Mouse (Mus musculus): ENCODE measurements at regions not wholly inside any gene's neighbourhood (a gene's known extent, or its start where the extent isn't known, plus 50 kb on each side); places are given as distances from the start of the nearest gene placed in this dataset.
A peak's percentile ranks its signal among the peaks of the same experiment; 100 is the strongest.

- no peak overlapping the region for H3ac ChIP-seq (ENCODE audit: control insufficient read depth, insufficient read length)
- no peak overlapping the region for H3K4me2 ChIP-seq (ENCODE audit: low read depth)
- TF ChIP-seq MAX (IDR thresholded peaks at IDR 0.05; ENCODE audit: low read depth) (no peak), CEBPB (IDR thresholded peaks at IDR 0.05; ENCODE audit: insufficient read depth, poor library complexity, severe bottlenecking) (no peak), TCF3 (IDR thresholded peaks at IDR 0.05; ENCODE audit: insufficient read length, low read depth) (no peak), MYOD1 (IDR thresholded peaks at IDR 0.05; ENCODE audit: control insufficient read depth in 1 of 3, insufficient read length in 2 of 3, low read depth in 2 of 3) (no peak), E2F4 (IDR thresholded peaks at IDR 0.05; ENCODE audit: insufficient read depth) (no peak), MYOG (IDR thresholded peaks at IDR 0.05; ENCODE audit: control insufficient read depth in 1 of 3, insufficient read depth in 1 of 3, insufficient read length in 2 of 3, low read depth in 2 of 3) (no peak), USF1 (IDR thresholded peaks at IDR 0.05; ENCODE audit: low read depth) (no peak), POLR2AphosphoS2 (IDR thresholded peaks at IDR 0.05; ENCODE audit: insufficient read length, low read depth) (no peak), TCF12 (IDR thresholded peaks at IDR 0.05; ENCODE audit: insufficient read depth, poor library complexity, severe bottlenecking) (no peak), REST (IDR thresholded peaks at IDR 0.05; ENCODE audit: insufficient read depth, insufficient read length) (no peak), POLR2A (IDR thresholded peaks at IDR 0.05; ENCODE audit: insufficient read length, low read depth) (no peak), SRF (IDR thresholded peaks at IDR 0.05; ENCODE audit: control insufficient read depth, insufficient read length, low read depth) (no peak)
- H3K36me3 ChIP-seq (ENCODE audit: control insufficient read depth, insufficient read depth): no peaks in the 10 kb centered on the region
- H3K79me2 ChIP-seq (ENCODE audit: control insufficient read depth, insufficient read depth): no peaks in the 10 kb centered on the region
- H3K27me3 ChIP-seq (ENCODE audit: control insufficient read depth, insufficient read depth, insufficient read length): no peaks in the 10 kb centered on the region
- H3K4me3 ChIP-seq: no peak overlapping the region
Observed at GRCm38 (mm10) chr16:15237836-15238235, 79.4 kb upstream of the Gm21897 start.

GRCm38 (mm10) chr16:15238449-15238848 lies 78.8 kb upstream of the Gm21897 start:
- Histone ChIP-seq H3K4me2 (ENCODE audit: low read depth) (no peak overlapping the region), H3ac (ENCODE audit: control insufficient read depth, insufficient read length) (no peak overlapping the region), H3K4me3 (no peak overlapping the region), H3K79me2 (ENCODE audit: control insufficient read depth, insufficient read depth) (no peaks in the 10 kb centered on the region), H3K36me3 (ENCODE audit: control insufficient read depth, insufficient read depth) (no peaks in the 10 kb centered on the region), H3K27me3 (ENCODE audit: control insufficient read depth, insufficient read depth, insufficient read length) (no peaks in the 10 kb centered on the region)
- TF ChIP-seq MAX (IDR thresholded peaks at IDR 0.05; ENCODE audit: low read depth): no peak
- no peak for TF ChIP-seq CEBPB (IDR thresholded peaks at IDR 0.05; ENCODE audit: insufficient read depth, poor library complexity, severe bottlenecking)
- no peak for TF ChIP-seq E2F4 (IDR thresholded peaks at IDR 0.05; ENCODE audit: insufficient read depth)
- no peak for TF ChIP-seq POLR2AphosphoS2 (IDR thresholded peaks at IDR 0.05; ENCODE audit: insufficient read length, low read depth)

- Histone ChIP-seq H3ac (ENCODE audit: control insufficient read depth, insufficient read length) (no peak overlapping the region), H3K36me3 (ENCODE audit: control insufficient read depth, insufficient read depth) (no peaks in the 10 kb centered on the region), H3K79me2 (ENCODE audit: control insufficient read depth, insufficient read depth) (no peaks in the 10 kb centered on the region), H3K4me3 (no peak overlapping the region), H3K27me3 (ENCODE audit: control insufficient read depth, insufficient read depth, insufficient read length) (no peaks in the 10 kb centered on the region), H3K4me2 (ENCODE audit: low read depth) (peak overlapping the region; percentile 2)
- TF ChIP-seq TCF12 (IDR thresholded peaks at IDR 0.05; ENCODE audit: insufficient read depth, poor library complexity, severe bottlenecking): no peak
Observed at GRCm38 (mm10) chr16:15250186-15250585, 67.1 kb upstream of the Gm21897 start.

- peak overlapping the region; percentile 62 for H3K4me2 ChIP-seq (ENCODE audit: low read depth)
- TF ChIP-seq MYOG (IDR thresholded peaks at IDR 0.05; ENCODE audit: control insufficient read depth in 1 of 3, insufficient read depth in 1 of 3, insufficient read length in 2 of 3, low read depth in 2 of 3) (peak in 1 of 3 experiments; percentile 16), POLR2AphosphoS2 (IDR thresholded peaks at IDR 0.05; ENCODE audit: insufficient read length, low read depth) (no peak), MYOD1 (IDR thresholded peaks at IDR 0.05; ENCODE audit: control insufficient read depth in 1 of 3, insufficient read length in 2 of 3, low read depth in 2 of 3) (peak in 1 of 3 experiments; percentile 40), CEBPB (IDR thresholded peaks at IDR 0.05; ENCODE audit: insufficient read depth, poor library complexity, severe bottlenecking) (no peak), REST (IDR thresholded peaks at IDR 0.05; ENCODE audit: insufficient read depth, insufficient read length) (no peak), E2F4 (IDR thresholded peaks at IDR 0.05; ENCODE audit: insufficient read depth) (no peak), TCF12 (IDR thresholded peaks at IDR 0.05; ENCODE audit: insufficient read depth, poor library complexity, severe bottlenecking) (no peak), MAX (IDR thresholded peaks at IDR 0.05; ENCODE audit: low read depth) (no peak), TCF3 (IDR thresholded peaks at IDR 0.05; ENCODE audit: insufficient read length, low read depth) (no peak), USF1 (IDR thresholded peaks at IDR 0.05; ENCODE audit: low read depth) (no peak), SRF (IDR thresholded peaks at IDR 0.05; ENCODE audit: control insufficient read depth, insufficient read length, low read depth) (no peak), POLR2A (IDR thresholded peaks at IDR 0.05; ENCODE audit: insufficient read length, low read depth) (no peak)
- H3K36me3 ChIP-seq (ENCODE audit: control insufficient read depth, insufficient read depth): no peaks in the 10 kb centered on the region
- no peak overlapping the region for H3K4me3 ChIP-seq
- H3K79me2 ChIP-seq (ENCODE audit: control insufficient read depth, insufficient read depth): no peaks in the 10 kb centered on the region
- H3K27me3 ChIP-seq (ENCODE audit: control insufficient read depth, insufficient read depth, insufficient read length): no peaks in the 10 kb centered on the region
- H3ac ChIP-seq (ENCODE audit: control insufficient read depth, insufficient read length): no peak overlapping the region
Observed at GRCm38 (mm10) chr16:15251686-15252085, 65.6 kb upstream of the Gm21897 start.

- H3K79me2 ChIP-seq (ENCODE audit: control insufficient read depth, insufficient read depth): no peaks in the 10 kb centered on the region
Observed at GRCm38 (mm10) chr16:15252666-15253347, 64.5 kb upstream of the Gm21897 start.

More at GRCm38 (mm10) chr16:15252666-15253347, 64.5 kb upstream of the Gm21897 start:
- no peaks in the 10 kb centered on the region for H3K36me3 ChIP-seq (ENCODE audit: control insufficient read depth, insufficient read depth)
- H3K27me3 ChIP-seq (ENCODE audit: control insufficient read depth, insufficient read depth, insufficient read length): no peaks in the 10 kb centered on the region
- H3ac ChIP-seq (ENCODE audit: control insufficient read depth, insufficient read length): no peak overlapping the region
- TF ChIP-seq TCF3 (IDR thresholded peaks at IDR 0.05; ENCODE audit: insufficient read length, low read depth) (no peak), MYOD1 (IDR thresholded peaks at IDR 0.05; ENCODE audit: control insufficient read depth in 1 of 3, insufficient read length in 2 of 3, low read depth in 2 of 3) (no peak), MAX (IDR thresholded peaks at IDR 0.05; ENCODE audit: low read depth) (no peak), E2F4 (IDR thresholded peaks at IDR 0.05; ENCODE audit: insufficient read depth) (no peak), REST (IDR thresholded peaks at IDR 0.05; ENCODE audit: insufficient read depth, insufficient read length) (no peak), CEBPB (IDR thresholded peaks at IDR 0.05; ENCODE audit: insufficient read depth, poor library complexity, severe bottlenecking) (no peak), SRF (IDR thresholded peaks at IDR 0.05; ENCODE audit: control insufficient read depth, insufficient read length, low read depth) (no peak), POLR2A (IDR thresholded peaks at IDR 0.05; ENCODE audit: insufficient read length, low read depth) (no peak), TCF12 (IDR thresholded peaks at IDR 0.05; ENCODE audit: insufficient read depth, poor library complexity, severe bottlenecking) (no peak), USF1 (IDR thresholded peaks at IDR 0.05; ENCODE audit: low read depth) (no peak), MYOG (IDR thresholded peaks at IDR 0.05; ENCODE audit: control insufficient read depth in 1 of 3, insufficient read depth in 1 of 3, insufficient read length in 2 of 3, low read depth in 2 of 3) (no peak)
- peak overlapping the region; percentile 62 for H3K4me2 ChIP-seq (ENCODE audit: low read depth)
- no peak overlapping the region for H3K4me3 ChIP-seq

All from myocyte (in vitro differentiated cells).